Mouse (Mus musculus) CD8-positive naive resting alpha-beta T cell, adult 2 months (primary cell): ENCODE data around the gene Sell.

Source experiments
- DNase-seq, 2 experiments: peaks; one replicate each; pipeline ENCODE4 v3.0.0; 2022; ENCODE audit warnings: low read depth in 2 of 2, low spot score in 2 of 2

The Sell gene

DNA sequence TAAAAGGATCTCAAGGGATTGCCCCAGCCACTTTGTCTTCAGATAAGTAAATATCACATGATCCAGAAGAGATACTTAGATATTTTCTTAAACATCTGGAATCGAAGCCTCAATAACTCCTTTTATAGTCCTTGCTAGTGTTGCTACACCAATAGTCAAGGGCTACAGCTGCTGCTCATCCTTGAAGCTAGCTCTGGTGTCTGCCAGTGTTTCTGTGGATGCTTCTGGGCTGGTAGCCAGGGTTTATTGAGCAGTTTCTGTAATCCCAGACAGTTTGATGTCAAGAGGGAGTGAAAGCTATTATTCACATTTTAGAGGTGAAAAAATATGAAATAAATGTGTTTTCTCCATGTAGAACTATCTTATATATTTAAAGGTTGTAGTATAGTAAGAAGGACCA is 70.8 kb downstream of the Sell start:
- DNase-seq, result no peak
